Mouse (Mus musculus): ENCODE results near the gene Lactb.
A peak's percentile ranks its signal among the peaks of the same experiment; 100 is the strongest.

The Lactb gene

DNA sequence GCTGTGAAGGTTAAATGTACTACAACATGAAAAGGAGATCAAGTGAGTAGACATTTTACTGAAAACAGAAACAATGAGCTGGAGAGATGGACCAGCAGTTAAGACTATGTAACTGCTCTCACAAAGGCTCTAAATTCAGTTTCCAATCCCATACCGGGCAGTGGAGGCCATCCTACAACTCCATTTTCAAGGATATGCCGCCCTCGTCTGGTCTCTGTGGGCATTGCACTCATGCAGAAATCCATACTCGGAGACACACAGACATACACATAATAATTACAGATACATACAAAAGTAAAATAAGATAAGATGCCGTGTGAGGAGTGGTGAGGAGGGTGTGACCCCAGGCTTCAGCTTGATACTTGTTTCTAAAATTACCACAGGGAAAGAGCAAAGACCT, 5.2 kb upstream of the Lactb start:
- peak; percentile 40 to 69 for DNase-seq (ENCODE audit: low spot score in 2 of 2)

DNA sequence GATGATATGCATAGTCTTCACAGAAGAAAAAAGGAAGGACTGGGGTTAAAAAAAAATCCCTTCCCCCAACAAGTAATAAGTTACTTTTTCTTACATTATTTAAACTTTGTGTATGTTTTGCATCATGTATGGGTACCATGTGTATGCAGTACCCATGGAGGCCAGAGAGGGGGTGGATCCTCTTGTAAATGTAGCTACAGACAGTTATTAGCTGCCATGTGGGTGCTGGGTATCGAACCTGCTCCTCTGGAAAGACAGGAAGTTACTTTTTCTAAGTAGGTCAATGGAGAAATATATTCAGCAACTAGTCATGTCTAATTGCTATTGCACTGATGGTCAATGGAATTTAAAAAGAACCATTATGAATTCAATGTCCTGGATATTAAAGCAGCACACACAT, 3.2 kb upstream of the Lactb start:
- DNase-seq (ENCODE audit: low spot score in 2 of 2) = no peak

DNA sequence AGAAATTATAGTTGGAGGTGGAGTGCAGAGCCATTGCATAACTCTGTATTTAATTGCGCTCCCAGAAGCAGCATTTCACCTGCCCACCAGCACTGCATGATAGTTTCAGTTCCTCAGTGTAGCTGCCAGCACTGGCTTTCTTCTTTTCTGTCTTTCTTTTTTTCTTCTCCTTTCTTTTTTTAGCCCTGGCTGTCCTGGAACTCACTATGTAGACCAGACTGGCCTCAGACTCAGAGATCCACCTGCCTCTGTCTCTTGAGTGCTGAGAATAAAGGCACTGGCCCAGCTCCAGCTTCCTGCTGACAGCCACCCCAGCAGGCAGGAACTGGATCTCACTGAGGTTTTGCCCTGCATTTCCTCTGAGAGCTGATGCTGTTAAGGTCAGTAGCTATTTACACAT, 2.7 kb upstream of the Lactb start:
- no peak for DNase-seq (ENCODE audit: low spot score in 2 of 2)

DNA sequence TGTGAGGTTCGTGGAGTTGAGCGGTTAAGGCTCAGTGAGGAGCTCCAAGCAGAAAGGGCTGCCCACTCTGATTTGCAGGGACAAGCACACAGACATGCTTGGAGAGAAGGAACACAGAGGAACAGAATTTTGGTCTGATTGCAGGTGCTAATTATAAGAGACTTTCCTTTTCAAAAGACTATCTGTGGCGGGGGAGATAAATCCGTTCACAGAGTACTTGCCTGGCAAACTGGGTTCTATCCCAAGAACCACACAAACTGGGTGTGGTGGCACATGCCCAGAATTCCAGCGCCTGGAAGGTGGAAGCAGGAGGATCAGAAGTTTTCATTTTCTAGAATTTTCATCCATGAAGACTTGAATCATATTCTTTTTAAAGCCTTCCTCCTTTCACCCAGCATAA, 1.8 kb upstream of the Lactb start:
- no peak for DNase-seq (ENCODE audit: low spot score in 2 of 2)

DNA sequence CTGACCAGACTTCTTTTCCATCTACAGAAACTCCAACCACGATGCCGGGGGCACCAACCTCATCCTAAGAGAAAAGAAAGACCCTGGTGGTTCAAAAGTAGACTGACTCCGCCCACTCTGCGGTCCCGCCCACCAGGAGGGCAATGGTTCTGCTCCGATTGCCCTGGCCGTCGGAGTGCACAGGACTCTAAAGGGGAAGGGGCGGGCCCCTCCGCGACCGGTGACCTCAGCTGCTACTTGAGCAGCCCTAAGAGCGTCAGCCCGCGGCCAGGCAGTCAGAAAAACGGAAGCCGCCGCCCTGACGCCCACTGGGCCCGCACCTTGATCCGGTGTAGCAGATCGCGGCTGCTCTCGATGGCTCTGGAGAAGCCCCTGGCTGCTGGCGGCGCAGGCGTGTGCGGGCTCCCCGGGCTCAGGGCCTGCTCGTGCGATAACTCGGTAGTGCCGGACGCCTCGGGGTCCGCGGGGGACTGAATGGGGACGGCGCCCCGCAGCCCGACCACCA, 511 bp downstream of the Lactb start:
- peak; percentile 59 to 69 for DNase-seq (ENCODE audit: low spot score in 2 of 2)

DNA sequence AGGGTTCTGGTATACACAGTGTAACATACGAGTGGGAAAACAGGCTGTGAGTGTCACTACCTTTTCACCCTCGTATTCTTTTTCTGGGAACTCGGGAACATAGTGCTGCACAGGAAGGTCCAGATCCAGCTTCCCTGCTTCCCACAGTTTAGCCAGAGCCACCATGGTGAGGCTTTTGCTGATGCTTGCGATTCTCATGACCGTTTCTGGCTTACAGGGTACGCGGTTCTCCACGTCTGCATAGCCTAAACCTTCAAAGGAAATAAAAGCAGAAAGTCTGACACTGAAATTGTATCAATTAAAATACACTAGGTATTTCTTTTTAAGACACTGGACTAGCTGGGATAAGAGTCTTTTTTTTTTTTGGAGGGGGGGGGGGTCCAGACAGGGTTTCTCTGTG, 4.2 kb downstream of the Lactb start:
- DNase-seq (ENCODE audit: low spot score in 2 of 2) = no peak

DNA sequence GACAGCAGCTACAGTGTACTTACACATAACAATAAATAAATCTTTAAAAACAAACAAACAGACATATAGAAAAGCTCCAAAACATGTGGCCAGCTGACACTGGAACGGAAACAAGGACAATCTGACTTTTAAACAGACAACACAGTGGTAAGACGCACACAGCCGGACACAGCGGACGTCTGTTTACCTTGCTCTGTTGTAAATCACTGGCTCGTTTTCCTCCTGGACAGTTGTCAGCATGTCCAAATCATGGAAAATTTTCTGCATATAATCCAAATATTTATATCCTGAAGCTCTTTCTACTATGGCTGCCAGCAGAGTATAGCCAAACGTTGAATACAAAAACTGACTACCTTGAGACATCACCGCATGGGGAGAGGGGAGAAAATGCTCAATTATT, 7.8 kb downstream of the Lactb start:
- DNase-seq (ENCODE audit: low spot score in 2 of 2) = no peak

DNA sequence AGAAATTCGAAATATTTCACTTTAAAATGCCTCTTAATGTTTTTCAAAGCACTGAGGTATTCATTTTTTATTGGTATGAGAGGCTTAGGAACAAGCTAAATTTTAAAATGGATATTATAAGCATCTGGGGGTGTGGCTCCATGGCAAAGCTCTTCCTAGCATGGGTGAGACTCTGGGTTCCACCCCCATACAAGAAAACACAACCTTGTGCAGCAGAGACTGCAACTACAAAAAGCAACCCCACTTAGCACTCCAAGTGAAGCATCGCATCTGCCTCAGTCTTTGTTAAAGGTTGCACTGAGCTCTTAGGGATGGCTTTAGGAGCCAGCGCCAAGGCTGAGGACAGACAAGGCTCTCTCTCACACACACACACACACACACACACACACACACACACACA, 13.8 kb downstream of the Lactb start:
- DNase-seq (ENCODE audit: low spot score in 2 of 2) = no peak

DNA sequence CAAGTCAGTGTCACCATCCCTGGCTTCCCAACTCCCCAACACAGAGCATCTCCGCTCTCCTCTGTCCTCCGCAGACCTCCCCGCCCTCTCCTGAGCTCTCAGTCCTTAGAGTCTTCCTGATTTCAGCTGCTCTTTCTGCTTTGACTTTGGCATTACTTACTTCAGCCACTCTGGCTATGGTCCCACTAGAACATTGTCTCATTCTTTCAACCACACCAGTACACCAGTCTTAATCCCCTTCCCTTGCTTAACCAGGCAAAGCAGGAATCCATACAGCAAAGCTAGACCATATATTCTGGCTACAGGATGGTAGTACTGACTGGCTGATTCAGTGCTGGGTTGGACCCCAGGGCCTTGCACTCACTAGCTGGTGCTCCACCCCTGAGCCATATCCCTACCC, 17.8 kb downstream of the Lactb start:
- no peak for DNase-seq (ENCODE audit: low spot score in 2 of 2)

DNA sequence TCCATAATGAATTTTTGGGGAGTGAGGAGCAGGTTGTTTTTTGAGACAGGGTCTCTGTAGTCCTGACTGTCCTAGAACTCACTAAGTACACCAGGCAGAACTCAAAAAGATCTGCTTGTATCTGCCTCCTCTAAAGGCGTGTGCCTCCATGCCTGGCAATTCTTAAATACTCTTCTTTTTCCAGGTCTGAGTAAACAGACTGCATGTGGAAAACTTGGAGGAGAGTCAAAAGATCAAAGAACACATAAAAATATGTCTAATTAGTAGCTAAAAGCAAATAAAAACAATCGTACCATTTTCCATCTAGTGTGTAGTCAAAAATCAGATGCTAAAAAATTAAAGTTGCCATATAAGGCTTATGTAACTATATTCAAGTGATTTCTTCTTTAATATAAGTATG, 22.4 kb downstream of the Lactb start:
- no peak for DNase-seq (ENCODE audit: low spot score in 2 of 2)

DNA sequence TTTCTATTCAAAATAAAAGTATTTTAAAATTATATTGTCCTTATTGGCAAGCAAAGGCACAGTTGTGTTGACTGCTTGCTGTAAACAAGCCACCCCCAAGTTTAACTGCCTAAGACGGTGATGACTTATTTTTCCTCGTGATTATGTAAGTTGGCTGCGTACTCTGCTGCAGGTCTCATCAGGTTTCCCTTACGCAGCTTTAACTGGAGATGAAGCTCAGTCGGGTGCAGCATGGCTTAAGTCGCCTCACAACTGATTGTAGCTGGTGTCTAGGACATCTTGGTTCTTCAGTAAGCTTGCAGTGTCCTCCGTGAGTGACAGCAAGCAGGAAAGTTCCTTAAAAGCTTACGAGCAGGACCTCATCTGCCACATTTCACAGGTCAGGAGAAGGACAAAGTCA, 23.0 kb downstream of the Lactb start:
- no peak for DNase-seq (ENCODE audit: low spot score in 2 of 2)

DNA sequence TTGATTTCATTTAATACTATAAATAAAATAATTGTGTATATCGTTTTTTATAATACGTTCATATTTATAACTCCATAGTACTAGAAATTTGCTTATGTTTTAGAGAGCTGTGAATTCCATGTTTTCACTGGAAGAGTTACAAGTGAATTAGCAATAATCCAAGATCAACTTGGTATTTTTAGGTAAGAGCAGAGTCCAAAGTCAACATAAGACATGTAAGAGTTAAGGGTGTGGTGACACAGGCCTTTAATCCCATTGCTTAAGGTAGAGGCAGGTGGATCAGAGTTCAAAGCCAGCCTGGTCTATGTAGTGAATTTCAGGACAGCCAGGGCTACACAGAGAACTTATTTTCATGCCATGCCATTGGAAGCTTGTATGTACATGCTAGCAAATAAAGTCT, 26.7 kb downstream of the Lactb start:
- DNase-seq (ENCODE audit: low spot score in 2 of 2) = no peak

DNA sequence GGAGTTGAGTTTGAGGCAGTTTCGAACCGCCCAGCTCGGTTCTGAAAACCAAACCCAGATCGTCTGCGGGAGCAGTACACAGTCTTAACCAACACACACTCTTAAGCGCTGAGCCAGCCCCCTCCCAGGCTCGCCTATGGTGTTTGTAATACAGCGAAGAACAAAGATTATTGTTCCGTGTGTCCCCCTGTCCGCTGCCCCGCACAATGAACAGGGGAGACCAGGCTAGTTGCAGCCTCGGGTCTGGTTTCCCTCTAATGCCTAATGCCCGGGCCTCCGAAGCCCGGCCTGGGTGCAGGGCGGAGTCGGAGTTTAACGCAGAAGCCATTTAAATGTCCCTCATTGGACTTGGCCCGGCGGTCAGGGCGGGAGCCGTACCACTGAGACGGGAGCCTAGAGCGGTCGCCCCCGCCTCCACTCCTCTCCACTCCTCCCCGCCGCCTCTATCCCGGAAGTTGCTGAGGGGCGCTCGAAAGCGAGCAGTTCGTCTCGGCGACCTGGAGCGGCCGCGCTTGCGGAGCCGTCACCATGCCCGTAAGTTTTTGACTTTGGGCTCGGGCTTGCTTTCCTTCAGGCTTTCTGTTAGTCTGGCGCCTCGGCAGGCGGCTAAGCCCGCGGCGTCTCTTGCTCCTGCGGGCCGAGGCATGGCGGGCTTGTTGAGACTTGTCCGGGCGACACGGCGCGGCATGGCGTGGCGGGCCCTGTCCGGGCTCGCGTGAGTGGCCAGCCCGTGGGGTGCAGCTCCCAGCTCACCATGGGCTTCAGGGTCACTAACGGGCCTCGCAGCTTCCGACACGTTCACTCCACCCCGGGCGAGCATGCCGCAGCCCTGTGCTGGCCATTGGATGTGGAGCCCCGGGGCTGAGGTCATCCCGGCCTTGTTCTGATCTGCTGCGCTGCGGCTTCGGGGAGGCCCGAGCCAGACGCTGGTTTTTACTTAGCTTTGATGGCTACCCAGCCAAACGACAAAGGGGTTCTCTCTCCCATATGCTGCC, 29.3 kb downstream of the Lactb start, which contains the start of gene Rps27l:
Rps27l (plus strand) TSS at position 440 of the 995 bp plus-strand sequence.
- peak; percentile 86 to 92 for DNase-seq (ENCODE audit: low spot score in 2 of 2)

DNA sequence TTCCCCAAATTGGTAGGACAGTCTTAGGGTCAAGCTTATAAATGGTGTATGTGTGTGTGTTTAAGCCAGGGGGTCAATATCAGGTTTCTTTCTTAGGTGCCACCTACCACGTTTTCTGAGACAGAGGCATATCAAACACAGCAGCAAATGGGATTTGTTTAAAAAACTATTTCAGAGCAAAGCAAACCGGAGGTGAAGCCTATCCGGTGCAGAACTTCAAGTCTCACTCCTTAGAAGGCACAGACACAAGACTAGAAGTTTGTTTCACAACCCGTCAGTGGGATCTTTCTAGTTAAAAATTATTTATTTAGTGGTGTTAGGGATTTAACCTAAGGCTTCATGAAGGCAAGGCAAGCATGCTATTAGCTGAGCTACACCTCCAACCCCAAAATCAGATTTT, 30.1 kb downstream of the Lactb start:
- DNase-seq (ENCODE audit: low spot score in 2 of 2) = no peak

DNA sequence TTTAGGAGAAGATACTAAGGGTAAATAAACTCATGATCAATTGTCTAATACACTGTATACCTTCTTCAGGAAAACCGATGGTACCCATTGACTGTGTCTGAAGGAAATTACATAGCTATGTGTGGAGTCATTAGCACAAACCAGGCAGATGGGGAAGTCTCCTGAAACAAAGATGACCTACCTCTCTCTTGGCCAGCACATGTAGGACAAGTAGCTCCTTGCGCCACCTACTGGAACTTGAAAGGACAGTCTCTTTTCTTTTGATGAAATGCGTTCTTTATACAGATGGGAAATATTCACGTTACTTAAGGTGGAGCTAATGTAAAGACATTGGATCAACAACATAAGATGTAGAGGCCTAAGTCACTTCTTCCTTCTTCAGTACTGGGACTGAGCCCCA, 36.4 kb downstream of the Lactb start:
- DNase-seq (ENCODE audit: low spot score in 2 of 2) = peak in 1 of 2 experiments; percentile 64

DNA sequence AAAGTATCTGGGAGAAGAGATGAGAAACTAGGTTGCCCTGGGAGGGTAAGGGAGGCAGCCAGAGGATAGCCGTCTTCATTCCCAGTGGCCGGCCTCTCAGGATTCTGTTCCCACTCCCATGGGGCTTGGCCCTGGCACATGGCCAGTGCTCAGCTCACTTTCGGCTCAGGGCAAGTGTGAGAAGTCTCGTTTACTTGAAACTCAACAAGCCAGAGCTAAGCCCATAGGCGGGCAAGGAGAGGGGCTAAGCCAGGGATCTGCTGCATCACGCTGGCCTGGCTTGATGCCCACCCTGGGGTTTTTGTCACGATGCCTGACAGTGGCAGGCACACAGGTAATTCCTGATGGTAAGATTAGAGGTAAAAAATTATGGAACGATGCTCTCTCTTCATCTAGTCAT, 37.8 kb downstream of the Lactb start:
- DNase-seq (ENCODE audit: low spot score in 2 of 2) = no peak

DNA sequence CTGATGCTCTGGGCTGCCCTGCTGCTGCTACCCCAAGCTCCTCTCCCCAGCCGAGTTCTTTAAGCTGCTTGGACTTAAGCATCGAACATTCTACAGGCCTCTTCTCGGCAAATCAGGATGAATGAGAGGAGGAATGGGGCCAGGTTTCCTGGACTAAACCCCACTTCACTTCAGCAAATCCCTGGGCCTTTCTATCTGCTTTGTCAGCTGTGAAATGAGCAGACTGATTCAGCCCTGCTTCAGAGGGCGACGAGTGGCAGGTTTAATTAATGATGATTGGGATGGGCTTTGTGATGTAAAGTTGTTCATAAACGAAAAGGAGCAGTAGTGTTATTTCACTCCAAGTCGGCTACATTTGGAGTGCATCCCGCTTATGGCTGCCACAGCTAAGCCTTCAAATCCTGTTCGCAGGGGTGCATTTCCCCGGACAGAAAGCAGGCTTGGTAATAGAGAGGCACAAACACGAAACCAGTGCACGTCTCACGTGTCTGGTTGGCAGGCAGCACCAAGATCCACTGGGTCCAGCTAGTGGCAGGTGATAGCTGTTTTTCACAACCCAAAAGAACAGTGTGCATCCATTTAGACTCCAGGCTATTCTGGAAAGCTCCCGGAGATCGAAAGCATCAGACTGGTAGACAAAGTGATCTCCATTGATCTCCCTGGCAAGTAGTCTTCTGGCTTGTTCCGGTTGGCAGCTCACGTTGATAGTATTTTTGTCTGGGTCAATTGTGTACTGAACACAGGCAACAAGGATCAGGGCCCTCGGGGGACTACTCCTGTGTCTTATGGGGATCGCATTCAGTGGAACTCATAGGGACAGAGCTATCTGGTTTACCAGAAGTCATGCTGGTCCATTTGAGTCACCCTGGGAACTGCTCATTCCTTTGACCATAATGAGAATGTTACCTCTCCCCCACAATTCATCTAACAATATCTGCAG, 41.1 kb downstream of the Lactb start:
- DNase-seq (ENCODE audit: low spot score in 2 of 2) = no peak

DNA sequence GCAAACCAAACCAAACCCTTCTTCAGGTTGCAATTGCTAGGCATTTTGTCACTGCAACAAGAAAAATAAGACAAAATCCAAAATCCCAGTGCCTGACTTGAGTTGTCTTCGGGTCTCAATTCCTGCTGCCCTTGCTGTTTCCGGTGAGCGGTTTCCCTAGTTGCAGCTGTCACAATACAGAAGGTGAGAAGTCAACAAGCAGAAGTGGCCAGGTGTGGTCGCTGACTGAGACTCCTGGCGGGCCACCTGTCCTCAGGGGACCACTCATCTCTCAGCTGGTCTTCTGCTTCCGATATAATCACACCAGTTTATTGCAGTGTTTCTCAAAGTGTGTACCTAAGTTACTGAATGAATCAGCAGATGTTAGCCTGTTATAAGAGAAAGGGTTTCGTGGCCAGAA, 44.9 kb downstream of the Lactb start:
- no peak for DNase-seq (ENCODE audit: low spot score in 2 of 2)

DNA sequence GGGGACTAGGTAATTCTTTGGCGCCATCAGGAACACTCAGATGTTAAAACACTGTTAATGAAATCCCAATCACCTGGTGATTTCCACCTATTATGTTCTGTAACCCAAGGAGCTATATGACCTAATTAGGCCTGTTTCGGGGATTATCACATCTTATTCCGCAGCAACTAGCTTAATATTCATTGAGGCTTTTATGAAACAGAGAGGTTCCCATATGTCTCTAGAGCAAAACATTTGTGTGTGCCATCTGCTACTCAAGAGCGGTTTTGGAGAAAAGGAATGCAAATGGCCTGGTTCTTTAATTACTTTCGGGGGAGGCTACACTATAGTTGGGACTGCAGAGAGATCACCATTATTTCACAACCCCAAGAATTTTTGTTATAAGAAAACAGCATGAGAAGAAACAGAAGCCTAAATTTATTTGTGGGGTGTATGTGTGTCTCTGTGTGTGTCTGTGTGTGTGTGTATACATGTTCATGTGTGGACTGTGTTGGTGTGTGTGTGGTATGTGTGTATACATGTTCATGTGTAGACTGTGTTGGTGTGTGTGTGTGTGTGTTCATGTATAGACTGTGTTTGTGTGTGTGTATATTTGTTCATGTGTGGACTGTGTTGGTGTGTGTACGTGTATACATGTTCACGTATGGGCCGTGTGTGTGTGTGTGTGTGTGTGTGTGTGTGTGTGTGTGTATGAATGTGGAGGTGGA, 47.4 kb downstream of the Lactb start:
- no peak for DNase-seq (ENCODE audit: low spot score in 2 of 2)

DNA sequence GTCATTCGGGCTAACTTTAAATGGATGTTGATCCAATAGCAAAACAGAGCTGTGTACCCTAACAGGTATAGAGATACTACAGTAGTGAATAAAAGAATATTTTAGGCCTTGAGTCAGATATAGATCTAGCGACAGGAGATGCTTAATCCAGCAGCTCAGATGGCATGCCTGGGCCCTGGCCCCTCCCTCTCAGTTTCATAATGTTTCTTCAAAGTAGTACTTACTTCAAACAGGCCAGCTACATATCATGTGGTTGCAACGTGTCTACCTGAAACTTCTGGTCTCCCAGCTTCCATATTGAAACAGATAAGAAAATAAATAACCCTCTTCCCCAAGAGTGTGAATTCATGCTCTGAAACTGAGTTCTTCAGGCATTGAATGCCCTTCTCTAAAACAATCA, 49.4 kb downstream of the Lactb start:
- DNase-seq (ENCODE audit: low spot score in 2 of 2) = no peak

DNA sequence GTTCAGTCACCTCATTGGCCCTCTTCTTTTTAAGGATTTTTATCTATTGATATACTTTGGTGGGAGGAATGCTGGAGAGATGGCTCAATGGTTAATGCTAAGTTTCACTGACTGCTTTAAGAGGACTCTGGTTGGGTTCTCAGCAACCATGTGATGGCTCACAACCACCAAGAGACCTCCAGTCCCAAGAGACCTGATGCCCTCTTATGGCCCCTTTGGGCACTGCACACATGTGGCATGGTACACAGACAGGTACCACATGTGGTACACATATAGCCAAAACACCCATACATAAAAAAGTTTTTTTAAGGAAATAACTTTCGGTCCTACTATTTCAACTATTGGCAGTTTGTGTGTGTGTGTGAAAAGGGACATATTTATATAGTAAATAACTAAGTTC, 53.2 kb downstream of the Lactb start:
- no peak for DNase-seq (ENCODE audit: low spot score in 2 of 2)

All from thymus, postnatal 10 days (tissue).